Mouse (Mus musculus): ENCODE data around the gene 1700020N15Rik.
"Not testable (repeated sequence)": the region's sequence is repeated elsewhere in the genome, so short reads cannot be mapped to it uniquely, and the experiment has no call there.

The 1700020N15Rik gene

GRCm38 (mm10) chrX:69945000-69945399 is at the start of gene 1700020N15Rik:
Gene 1700020N15Rik, plus strand, starts transcription at chrX:69945300.
- DNase-seq (ENCODE audit: low spot score): not testable (repeated sequence)

- DNase-seq (ENCODE audit: low spot score): no peak
These were observed 31.9 kb downstream of the 1700020N15Rik start for GRCm38 (mm10) chrX:69976790-69977579.

Measured in retina, embryonic 14.5 days (tissue).